15 mouse cellular contexts compared by ENCODE assay signal in genomic region chr5:150272173-150272572, GRCm38 (mm10).
"Had no signal": no experiment of that assay in that cellular context is flagged by ENCODE, and none has a peak within 500 bp of the region (broad histone marks: within the 10 kb centered on the region; RNA-seq: fewer than 3 reads in every experiment).

No protein-coding gene starts in this region.

- H3K27me3 ChIP-seq: neural tube, embryonic 15.5 days; stomach, embryonic 15.5 days had no signal

- H3K4me3 ChIP-seq: neural tube, embryonic 15.5 days; stomach, embryonic 15.5 days had no signal

- H3K4me1 ChIP-seq: neural tube, embryonic 15.5 days had no signal

- H3K27ac ChIP-seq: neural tube, embryonic 15.5 days; stomach, embryonic 15.5 days; stomach, postnatal 0 days had no signal

- H3K9ac ChIP-seq: neural tube, embryonic 15.5 days; stomach, embryonic 15.5 days had no signal

- H3K36me3 ChIP-seq: stomach, embryonic 15.5 days had no signal

- DNase-seq: retina, postnatal 1 day; right cerebral cortex, adult 18-20 months; right cerebral cortex, postnatal 14 days; right cerebral cortex, postnatal 25 days; right cerebral cortex, postnatal 4 days; spleen, adult 18-20 months; thymus, adult 18-20 months; thymus, adult 2 months; thymus, postnatal 14 days; thymus, postnatal 25 days; thymus, postnatal 36 days; thymus, postnatal 4 days had no signal

- H3K4me2 ChIP-seq: neural tube, embryonic 15.5 days; stomach, embryonic 15.5 days had no signal

- H3K9me3 ChIP-seq: neural tube, embryonic 15.5 days; stomach, embryonic 15.5 days had no signal
